Mouse (Mus musculus): ENCODE data around the gene Unc13a. TPM values are rescaled to one million over a fixed set of nuclear protein-coding genes. Genes with fewer than 3 reads are reported as not detected.

Unc13a gene
- polyA plus RNA-seq, 1 experiment = 2.0 TPM

DNA sequence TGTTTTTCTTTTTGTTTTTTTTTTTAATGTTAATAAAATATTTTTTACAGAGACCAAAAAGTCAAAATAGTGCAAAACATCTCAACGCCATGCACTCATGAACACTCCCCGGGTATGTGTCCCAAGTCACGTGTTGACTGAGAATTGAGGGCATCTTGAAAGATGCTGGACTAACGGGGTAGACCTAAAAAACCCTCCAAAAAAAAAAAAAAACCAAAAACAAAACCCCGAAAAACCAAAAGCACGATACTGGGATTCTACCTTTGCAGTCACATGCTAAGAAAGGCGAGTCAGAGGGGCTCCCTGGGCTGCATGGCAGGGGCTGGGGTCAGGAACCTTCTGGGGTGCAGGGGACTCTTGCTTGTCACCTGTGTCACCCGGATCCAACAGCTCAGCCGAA, 44.8 kb downstream of the Unc13a start:
- no peak for DNase-seq (ENCODE audit: low read depth)

DNA sequence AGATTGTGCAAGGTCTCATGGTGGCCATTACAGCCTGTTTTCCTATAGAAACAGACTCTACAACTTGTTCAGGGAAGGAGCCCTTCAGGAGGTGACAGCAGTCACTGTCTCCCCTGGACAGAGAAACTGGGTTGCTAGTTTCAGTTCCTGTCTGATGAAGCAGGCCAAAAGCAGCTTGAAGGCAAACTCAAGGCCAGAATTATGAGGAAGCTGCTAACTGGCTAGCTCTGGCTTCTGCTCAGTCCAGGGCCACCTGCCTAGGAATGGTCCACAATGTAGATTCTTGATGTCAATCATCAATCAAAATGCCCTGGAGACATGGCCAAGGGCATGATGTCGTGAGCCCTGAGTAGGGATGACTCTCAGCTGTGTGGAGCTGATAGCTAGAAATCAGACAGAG, 46.5 kb downstream of the Unc13a start:
- no peak for DNase-seq (ENCODE audit: low read depth)

DNA sequence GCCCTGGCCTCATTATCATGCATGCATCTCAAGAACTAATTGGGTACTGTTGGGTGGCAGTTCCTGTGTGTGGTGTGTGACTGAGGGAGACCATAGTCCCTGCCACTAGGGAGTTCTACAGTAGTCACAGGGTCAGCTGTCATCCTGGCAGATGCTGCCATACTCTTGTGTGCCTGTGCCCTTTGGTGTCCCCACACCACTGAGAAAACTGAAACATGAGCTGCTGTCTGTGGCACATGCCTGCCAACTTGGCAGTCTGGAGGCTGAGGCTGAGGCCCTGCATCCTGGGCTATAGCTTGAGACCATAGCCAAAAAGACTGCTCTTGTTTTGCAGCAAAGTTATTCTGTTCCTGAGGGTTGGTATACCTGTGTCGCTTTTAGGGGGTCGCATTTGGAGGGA, 51.8 kb downstream of the Unc13a start:
- DNase-seq (ENCODE audit: low read depth) = no peak

DNA sequence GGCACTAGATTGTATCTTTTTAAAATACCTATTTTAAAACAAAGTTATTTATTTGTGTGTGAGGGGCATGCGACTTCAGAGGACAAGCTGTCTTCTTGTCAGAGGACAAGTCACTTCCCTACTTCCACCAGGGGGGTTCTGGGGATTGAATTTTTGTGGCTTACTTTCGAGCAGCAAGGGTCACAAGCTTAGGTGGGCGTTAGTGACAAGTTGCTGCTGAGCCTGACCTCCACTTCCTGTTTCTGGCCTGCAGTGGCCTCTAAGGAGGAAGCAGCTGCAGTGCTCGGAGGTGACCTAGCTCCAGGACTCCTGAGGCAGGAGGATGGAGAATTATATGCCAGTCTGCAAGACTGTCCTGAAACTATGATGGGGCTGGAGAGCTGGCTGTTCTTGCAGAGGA, 58.1 kb downstream of the Unc13a start:
- no peak for DNase-seq (ENCODE audit: low read depth)

DNA sequence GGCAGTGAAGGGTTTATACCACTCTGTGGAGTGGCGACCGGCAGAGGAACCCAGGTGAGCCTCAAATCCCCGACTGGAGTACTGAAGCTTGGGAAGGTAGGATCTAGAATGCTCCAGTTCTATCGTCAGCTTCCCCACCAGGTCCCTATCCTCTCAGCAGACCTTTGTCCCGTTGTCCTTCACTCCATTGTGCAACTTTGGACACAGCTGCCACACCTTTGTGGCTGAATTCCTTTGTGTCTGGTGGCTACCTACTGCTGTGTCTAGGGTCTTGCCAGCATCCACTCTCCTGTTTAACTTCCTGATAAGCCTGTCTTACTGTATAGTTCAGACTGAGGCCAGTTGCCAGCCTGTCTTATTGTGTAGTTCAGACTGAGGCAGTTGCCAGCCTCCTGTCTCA, 59.4 kb downstream of the Unc13a start:
- no peak for DNase-seq (ENCODE audit: low read depth)

DNA sequence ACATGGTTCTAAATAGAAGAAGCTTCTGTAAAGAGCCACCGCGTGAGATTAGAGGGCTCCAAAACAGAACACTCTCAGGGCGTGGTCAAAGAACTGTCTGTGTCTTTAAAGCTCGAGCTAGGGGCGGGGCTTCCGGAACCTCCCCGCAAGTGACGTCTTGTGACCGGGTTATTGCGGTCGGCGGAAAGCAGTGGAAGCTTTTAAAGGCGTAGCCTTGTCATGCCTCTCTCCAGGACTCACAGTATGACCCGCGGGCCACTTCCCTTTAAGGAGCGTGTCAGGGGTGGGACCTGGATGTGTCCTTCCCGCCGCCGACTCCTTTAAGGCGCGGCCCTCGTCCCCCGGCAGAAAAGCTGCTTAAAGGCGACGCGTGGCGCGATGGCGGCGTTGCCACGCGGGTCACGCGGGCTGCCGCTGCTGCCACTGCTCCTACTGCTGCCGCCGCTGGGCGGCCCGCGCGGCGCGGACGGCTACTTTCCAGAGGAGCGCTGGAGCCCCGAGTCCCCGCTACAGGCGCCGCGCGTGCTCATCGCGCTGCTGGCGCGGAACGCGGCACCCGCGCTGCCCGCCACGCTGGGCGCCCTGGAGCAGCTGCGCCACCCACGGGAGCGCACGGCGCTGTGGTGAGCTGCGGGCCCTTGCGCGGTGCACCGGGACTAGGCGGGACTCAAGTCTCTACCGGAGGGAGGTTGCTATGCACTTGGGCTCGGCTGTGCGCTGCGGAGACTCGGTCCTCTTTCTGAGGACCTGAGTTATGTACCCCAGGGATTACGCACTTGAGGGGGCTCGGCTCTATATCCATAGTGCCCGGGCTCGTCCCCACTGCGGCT, 60.5 kb downstream of the Unc13a start, which contains the start of gene Colgalt1:
Gene Colgalt1, plus strand, starts transcription at position 177 of the 830 bp plus-strand sequence.
- peak; percentile 87 for DNase-seq (ENCODE audit: low read depth)

DNA sequence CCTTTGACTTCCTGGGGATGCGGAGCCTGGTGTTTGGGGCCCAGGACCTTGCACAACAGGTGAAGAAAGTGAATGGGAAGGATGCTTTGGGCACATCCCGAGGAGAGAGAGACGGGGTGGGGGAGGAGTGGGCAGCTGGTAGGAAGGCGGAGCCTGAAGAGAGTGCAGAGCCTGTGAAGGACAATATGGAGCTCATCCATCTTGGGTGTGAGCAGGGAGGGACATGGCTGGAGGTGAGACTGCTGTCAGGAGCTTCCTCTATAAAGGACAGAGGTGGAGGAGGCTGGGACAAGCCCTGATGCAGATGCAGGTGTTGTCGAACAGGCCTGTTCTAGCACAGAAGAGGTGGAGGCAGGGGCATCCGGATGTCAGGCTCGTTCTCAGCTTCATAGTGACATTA, 67.5 kb downstream of the Unc13a start:
- DNase-seq (ENCODE audit: low read depth) = no peak

DNA sequence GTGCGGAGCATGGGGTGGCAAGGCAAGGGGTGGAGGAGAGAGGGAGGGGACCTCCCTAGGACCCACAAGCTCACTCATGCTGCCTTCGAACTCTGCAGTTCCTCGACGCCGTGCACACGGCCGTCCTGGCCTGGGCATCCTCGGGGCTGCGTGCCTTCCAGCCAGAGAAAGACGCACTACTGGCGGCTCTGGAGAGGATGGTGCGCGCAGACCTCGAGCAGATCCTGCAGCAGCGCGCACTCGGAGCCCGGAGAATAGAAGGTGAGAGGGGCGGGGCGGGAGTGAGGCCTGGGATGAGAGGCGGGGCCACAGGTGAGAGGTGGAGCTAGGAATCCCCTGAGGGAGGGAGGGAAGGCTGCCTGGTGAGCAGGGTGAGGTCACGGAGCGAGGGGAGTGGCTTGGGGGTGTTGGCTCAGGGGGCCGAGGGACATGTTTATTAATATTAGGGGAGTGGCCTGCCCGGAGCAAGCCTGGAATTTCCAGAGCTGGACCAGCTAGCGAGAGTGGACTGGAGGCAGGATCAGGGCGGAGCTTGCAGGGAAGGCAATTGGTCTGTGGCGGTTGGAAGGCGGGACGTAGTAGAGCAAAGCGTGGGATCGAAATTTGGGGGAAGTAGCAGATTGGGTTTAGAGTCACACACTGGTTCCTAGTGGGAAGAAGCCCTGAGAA, 68.8 kb downstream of the Unc13a start:
- no peak for DNase-seq (ENCODE audit: low read depth)

DNA sequence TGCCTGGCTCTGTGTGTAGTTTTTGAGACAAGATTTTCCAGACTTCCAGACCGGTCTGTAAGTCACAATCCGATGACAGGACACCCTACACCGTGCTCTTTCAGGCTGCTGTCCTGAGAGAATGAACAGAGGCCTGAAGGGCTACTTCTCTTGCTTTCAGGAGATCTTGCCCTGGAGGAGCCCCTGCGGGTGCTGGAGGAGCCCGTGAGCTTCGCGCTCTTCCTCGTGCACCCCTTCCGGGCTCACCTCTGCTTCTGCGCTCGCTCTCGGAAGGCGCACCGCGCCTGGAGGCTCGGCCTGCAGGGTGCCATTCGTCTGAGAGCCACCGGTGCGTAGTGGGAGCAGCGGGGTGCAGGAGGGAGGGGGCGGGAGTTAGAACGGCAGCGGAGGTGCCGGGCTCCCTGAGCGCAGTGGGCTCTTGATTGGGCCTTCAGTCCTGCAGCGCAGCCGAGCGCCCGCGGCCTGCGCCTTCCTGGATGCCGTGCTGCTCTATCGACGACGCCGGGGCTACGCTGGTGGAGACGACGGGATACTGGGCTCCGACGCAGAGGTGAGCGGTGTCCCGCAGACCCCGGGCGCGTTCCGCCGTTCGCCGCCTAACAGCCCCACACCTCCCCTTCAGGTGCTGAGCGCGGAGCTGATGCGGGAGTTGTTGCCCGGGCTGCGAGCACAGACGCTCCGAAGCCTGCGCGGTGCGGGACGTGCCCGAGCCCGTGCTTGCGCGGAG, 69.5 kb downstream of the Unc13a start:
- DNase-seq (ENCODE audit: low read depth) = no peak

DNA sequence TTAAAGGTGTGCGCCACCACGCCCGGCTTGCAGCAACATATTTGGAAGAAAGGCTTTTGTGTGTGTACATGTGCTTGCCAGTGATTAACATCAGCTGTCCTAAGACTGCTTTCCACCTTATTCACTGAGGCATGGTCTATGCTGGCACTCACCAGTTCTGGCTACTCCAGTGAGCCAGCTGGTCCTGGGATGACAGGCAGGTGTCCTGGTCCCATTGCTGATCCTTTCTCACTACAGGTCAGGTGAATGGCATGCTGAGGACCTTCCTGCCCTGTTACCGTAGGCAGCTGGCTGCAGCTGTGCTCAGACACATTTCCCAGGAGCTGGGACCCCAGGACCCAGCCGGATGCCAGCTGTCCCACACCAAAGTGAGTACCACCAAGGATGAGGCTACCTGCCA, 72.7 kb downstream of the Unc13a start:
- no peak for DNase-seq (ENCODE audit: low read depth)

DNA sequence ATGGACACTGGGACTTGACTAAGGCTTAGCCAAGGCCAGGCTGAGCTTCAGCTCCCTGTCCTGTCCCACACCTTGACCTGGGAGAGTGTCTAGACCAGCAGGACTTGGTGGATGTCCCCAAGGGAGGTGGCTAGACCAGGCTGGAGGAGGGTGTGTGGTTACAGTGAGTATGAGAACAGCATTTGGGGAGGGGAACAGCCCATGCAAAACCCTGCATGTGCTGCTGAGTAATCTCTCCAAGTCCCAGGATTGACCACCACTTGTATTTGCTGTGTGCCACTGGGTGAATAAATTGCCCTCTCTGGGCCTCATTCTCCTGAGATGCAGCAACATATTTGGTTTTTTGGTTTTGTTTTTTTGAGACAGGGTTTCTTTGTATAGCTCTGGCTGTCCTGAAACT, 73.2 kb downstream of the Unc13a start:
- DNase-seq (ENCODE audit: low read depth) = no peak

DNA sequence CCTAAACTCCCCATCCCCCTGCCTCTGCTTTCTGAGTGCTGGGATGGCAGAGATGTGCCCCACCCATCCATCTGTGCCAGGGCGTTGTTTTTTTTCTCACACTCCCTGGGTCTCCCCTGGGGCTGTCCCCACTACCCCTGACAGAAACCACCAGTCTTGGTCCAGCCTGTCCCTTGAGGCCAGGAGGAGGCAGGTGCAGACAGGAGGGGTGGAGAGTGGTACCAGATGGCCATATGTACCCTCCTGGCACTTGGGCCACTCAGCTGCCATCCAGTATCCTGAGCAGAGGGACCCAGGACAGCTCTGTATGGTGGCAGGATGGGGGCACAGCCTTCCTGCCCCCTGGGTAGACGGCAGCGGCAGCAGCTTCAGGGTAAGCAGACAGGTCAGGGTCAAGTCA, 74.1 kb downstream of the Unc13a start, which contains the start of gene Fam129c:
Gene Fam129c, plus strand, starts transcription at position 198 of the 400 bp plus-strand sequence.
- DNase-seq (ENCODE audit: low read depth) = no peak

DNA sequence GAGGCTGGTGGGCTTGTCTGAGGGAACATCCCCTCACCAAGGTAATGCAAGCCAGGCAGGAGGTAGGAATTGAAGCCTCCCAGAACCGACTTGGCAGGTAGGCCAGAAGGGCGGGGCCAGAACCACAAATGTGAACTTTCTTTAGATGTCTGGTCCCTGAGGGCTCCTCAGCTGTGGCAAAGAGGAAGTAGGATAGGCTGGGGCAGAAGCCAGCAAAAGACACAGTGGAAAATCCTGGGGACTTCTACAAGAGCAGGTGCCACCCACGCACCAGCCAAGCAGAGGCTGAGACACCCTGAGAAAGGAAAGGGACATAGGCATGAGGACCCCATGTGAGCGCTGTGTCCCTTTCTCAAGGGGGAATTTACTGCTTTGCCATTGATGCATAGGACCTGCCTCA, 74.8 kb downstream of the Unc13a start:
- DNase-seq (ENCODE audit: low read depth) = no peak

DNA sequence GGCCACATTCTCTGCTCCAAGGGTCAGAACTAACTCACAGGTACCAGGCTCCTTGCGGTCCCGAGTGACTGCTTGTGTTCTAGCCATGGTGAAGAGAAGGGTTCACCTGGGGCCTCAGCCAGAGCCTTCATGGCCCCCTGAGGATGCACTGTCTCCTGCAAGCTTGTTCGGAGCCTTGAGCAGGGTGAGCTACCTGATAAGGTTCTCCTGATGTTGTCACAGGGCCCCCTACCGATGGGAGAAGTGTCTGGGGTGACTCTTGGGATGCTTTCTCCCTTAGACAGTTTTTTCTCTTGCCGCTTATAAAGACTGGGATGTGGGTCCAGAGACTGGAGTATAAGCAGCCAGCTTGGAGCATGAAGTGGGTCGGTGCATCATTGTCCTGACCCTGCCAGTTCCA, 75.2 kb downstream of the Unc13a start:
- no peak for DNase-seq (ENCODE audit: low read depth)

DNA sequence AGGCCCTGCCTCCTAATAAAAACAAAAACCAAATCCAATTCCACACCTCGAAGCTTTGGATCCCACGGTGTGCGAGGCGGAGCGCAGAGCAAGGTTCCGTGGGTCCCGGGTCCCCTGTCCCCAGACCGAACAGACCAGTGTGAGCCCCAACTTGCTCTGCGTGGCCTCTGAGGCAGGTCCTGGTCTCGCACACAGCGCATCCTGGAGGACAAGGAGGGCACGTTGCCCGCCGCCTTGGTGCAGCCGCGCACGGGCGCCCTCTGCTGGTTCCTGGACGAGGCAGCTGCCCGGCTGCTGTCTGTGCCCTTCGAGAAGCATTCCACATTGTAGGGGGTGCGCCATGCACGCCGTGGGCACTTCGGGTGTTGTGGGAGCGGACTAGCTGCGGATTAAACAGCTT, 75.7 kb downstream of the Unc13a start:
- no peak for DNase-seq (ENCODE audit: low read depth)

DNA sequence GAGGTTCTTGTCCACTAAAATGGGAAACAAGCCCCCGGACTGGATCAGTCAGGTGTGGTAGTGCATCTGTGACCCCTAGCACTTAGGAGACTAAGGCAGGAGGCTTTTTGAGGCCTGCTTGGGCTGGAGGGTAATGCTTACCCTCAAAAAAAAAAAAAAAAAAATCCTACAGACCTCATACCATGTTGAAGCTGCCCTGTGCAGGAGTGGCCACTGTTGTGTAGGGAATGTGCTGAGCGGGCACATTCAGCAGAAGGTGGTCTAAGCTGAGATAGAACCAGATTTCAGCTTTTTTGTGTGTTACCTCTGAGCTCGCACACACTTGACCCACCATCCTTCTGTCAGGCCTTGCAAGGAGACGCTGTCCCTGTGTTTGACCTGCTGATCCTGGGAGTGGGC, 77.2 kb downstream of the Unc13a start:
- DNase-seq (ENCODE audit: low read depth) = no peak

DNA sequence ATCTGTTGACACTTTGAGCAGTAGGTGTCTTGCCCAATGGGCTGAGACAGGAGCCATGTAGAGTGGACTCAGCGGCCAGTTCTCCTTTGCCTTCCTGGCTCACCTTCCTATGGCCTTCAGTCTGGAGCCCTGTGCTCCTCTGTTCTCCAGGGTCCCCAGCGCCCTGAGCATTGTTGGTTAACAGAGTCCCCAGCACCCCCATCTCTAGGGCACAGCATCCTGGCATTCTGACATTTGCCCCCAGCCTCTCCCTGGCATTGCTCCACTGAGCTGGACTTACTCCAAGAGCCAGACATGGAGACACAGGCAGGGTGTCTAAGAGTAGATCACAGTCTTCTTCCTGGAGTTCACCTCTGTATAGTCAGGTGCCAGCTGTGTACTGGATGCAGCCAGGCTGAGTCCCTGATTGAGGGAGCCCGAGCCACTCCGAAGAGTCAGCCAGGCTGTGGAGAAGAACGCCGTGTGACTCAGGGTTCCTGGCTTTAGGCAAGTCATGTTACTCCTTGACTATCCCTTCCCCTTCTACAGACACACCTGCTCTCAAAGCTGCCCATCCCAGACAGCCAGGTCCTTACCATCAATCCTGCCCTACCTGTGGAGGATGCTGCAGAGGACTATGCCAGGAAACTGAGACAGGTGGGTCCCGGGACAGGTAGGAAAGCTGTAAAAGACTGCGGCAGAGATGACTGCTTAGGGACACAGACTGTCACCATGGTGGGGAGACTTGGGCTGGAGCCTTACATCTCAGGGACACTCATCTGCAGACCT, 77.8 kb downstream of the Unc13a start:
- no peak for DNase-seq (ENCODE audit: low read depth)

DNA sequence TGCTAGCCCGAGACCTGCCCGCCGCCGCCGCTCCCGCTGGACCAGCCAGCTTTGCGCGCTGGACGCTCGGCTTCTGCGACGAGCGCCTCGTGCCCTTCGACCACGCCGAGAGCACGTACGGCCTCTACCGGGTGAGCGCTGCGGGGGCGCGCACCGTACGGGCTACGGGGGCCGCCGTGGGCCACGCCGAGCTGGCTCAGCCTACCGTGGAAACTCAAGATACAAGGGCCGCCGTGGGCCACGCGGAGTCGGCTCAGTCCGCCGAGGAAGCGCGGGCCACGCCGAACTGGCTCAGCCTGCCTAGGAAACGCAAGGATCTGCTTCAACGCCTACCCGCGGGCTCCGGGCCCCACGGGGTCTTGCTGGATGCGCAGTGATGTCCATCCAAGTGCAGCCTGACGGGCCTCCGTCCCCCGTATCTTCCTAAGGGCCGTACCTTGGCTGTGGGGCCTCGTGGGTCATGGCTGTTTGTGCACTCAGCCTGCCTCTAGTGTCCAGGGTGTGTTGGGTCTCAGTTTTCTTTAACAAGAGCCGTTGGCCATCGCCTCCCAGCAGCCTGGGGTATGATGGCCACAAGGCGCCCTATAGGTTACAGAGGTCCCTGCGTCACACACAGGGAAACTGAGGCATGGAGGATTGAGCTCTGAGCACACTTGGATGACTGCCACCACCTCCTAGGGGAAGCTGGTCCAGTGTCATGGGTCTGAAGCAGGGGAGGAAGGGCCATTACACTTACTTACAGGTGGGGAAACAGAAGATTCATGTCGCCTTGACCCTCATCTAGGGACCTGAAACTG, 79.0 kb downstream of the Unc13a start:
- no peak for DNase-seq (ENCODE audit: low read depth)

DNA sequence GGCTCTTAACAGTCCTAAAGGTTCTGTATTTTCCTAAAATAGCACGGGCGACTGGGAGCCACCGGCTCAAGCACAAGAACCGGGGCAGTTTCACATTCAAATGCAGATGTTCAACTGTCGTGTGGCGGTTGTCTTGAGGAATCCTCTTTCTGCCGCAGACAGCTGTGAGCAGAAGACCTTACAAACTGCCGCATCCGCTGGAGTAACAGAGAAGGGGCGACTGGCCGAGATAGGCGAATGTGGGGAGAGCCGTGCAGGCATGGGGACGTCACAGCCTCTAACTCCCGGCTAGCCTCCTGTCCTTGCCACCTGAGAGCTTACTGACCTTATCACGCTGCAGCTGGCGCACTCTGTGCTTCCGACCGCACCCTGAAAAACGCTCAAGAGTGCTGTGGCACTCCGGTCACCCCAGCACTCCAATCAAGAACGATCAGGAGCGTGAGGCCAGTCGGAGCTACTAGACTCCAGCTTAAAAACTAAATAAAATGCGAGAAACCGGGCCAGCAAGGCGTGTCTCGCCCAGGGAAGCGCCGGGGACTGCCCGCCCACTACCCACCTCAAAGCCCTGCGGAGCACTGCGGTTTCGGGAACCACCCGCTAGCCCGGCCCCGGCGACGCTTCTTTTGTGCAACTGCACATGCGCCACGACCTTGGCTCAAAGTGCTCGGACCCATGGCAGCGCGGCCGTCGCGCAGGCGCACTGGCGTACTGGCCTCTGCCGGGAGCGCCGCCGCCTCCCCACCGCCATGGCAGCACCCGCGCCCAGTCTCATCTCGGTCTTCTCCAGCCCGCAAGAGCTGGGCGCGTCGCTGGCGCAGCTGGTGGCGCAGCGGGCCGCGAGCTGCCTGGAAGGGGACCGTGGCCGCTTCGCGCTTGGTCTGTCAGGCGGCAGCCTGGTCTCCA, 79.8 kb downstream of the Unc13a start, which contains the start of gene Pgls:
Gene Pgls, plus strand, starts transcription at position 706 of the 903 bp plus-strand sequence.
- no peak for DNase-seq (ENCODE audit: low read depth)

DNA sequence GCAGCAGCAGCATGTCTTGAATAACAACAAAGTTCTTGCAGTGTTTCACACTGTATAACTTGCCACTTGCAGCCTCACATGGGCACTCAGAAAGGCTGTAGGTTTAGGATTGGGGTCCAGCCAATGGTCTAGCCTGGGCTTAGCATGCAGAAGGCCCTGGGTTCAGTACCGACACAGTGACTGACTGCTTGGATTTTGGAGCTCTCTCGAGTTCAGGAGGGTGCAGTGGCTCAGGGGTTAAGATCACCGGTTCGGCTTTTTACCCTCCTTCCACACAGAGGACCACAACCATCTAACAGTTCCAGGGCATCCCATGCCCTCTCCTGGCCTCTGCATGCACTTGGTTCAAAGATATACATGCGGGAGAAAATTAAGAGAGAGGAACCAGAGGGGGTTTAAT, 80.5 kb downstream of the Unc13a start:
- no peak for DNase-seq (ENCODE audit: low read depth)

Measured in gonadal fat pad, adult 2 months (tissue).